ENCODE assay signal across 10 mouse cellular contexts in the genomic region with DNA sequence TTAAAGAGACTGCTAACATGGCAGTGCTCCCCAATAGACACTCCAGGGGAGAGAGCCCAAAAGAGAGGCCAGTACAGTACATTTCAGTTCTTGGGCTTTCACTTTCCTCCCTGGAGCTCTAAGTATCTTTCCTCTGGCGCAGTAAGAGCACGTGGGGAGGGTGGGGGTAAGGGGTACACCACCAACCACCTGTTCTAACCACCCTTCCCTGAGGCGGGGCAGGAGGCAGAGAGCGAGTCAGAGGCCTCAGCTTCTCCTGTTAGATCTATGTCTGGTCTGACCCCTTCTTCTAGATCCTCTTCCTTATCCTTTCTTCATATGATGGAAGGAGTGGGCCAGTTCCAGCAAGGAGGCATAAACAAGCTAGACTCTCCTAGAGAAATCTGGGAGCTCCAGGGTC. TPM values are rescaled to one million over a fixed set of nuclear protein-coding genes. Genes with fewer than 3 reads are reported as not detected.
DNase-seq lines count a peak whose midpoint lies in the region; ATAC-seq and TF ChIP-seq lines count a peak whose summit lies in the region.
"Had no signal": no experiment of that assay in that cellular context is flagged by ENCODE, and none has a peak within 500 bp of the region (broad histone marks: within the 10 kb centered on the region; RNA-seq: fewer than 3 reads in every experiment).

No protein-coding gene starts in this region.

- H3K4me2 ChIP-seq in kidney, embryonic 14.5 days (replicated peaks; ENCODE audit: low read depth, low read length), result peak overlapping the region; percentile 15; the same call in 1 of the 2 replicates
- peak overlapping the region; percentile 9; the same call in 1 of the 2 replicates for H3K4me2 ChIP-seq in hindbrain, embryonic 15.5 days
- peak overlapping the region; percentile 17 for H3K4me2 ChIP-seq in neural tube, embryonic 15.5 days
- no peak overlapping the region for H3K4me2 ChIP-seq in forebrain, postnatal 0 days (ENCODE audit: low read depth)

- H3K4me3 ChIP-seq in kidney, embryonic 14.5 days (ENCODE audit: low read length), result no peak overlapping the region
- no peak overlapping the region for H3K4me3 ChIP-seq in ES-E14 (ENCODE audit: insufficient read depth in 1 of 2, low read depth in 1 of 2, low read length in 2 of 2, poor library complexity in 1 of 2, severe bottlenecking in 1 of 2)
- H3K4me3 ChIP-seq in hindbrain, embryonic 15.5 days, result no peak overlapping the region
- no peak overlapping the region for H3K4me3 ChIP-seq in neural tube, embryonic 15.5 days (replicated peaks)
- no peak overlapping the region for H3K4me3 ChIP-seq in forebrain, postnatal 0 days (ENCODE audit: low read depth, low read length)

- no peak for TF ChIP-seq CTCF in forebrain, postnatal 0 days (IDR thresholded peaks at IDR 0.05; ENCODE audit: low read depth)

- DNase-seq in kidney, postnatal 25 days, result no peak
- DNase-seq in ES-E14 (ENCODE audit: low read depth, low spot score), result no peak
- DNase-seq in urinary bladder, postnatal 14 days (ENCODE audit: low spot score), result no peak
- no peak for DNase-seq in forebrain, postnatal 0 days
- no peak for DNase-seq in frontal cortex, postnatal 14 days (ENCODE audit: low spot score in 2 of 2)
- DNase-seq: adrenal gland, adult 2 months; cerebellum, adult 8-10 months had no signal

- peaks cover 3% of the 10 kb centered on the region; the same call in 1 of the 2 replicates for H3K4me1 ChIP-seq in kidney, embryonic 14.5 days (ENCODE audit: control insufficient read depth, insufficient read depth, low read length)
- peaks cover 7 to 38% of the 10 kb centered on the region in 2 experiments for H3K4me1 ChIP-seq in ES-E14 (ENCODE audit: control insufficient read depth in 2 of 2, insufficient read depth in 2 of 2, low read length in 2 of 2, poor library complexity in 1 of 2)
- peaks cover 18% of the 10 kb centered on the region for H3K4me1 ChIP-seq in hindbrain, embryonic 15.5 days (replicated peaks)
- H3K4me1 ChIP-seq in neural tube, embryonic 15.5 days, result peaks cover 19% of the 10 kb centered on the region
- H3K4me1 ChIP-seq in forebrain, postnatal 0 days (ENCODE audit: insufficient read depth), result no peaks in the 10 kb centered on the region

- WGBS in kidney, embryonic 14.5 days, result 54% methylated on average over 4 of the region's 4 CpGs
- 50% methylated on average over 4 of the region's 4 CpGs for WGBS in hindbrain, embryonic 15.5 days
- 60% methylated on average over 4 of the region's 4 CpGs for WGBS in neural tube, embryonic 15.5 days
- 47% methylated on average over 4 of the region's 4 CpGs for WGBS in forebrain, postnatal 0 days

- no peaks in the 10 kb centered on the region for H3K36me3 ChIP-seq in kidney, embryonic 14.5 days (ENCODE audit: control insufficient read depth, insufficient read depth, low read length)
- peaks cover 8% of the 10 kb centered on the region; the same call in 1 of the 2 replicates for H3K36me3 ChIP-seq in ES-E14 (ENCODE audit: control insufficient read depth, insufficient read depth, low read length, poor library complexity, severe bottlenecking)
- no peaks in the 10 kb centered on the region for H3K36me3 ChIP-seq in hindbrain, embryonic 15.5 days
- no peaks in the 10 kb centered on the region for H3K36me3 ChIP-seq in neural tube, embryonic 15.5 days
- H3K36me3 ChIP-seq in forebrain, postnatal 0 days (ENCODE audit: insufficient read depth), result no peaks in the 10 kb centered on the region

- in situ Hi-C loops in ES-E14 (cut with MboI; ENCODE audit: low sequenced_read_pairs in 2 of 2, unreplicated experiment in 2 of 2), result no loop called here

- no peak overlapping the region for H3K9ac ChIP-seq in kidney, embryonic 14.5 days (ENCODE audit: low read depth, low read length)
- H3K9ac ChIP-seq in ES-E14 (ENCODE audit: insufficient read depth, low read depth, low read length, poor library complexity, severe bottlenecking), result peak overlapping the region; percentile 14; the same call in 1 of the 2 replicates
- H3K9ac ChIP-seq in hindbrain, embryonic 15.5 days, result no peak overlapping the region
- no peak overlapping the region for H3K9ac ChIP-seq in neural tube, embryonic 15.5 days (replicated peaks)
- no peak overlapping the region for H3K9ac ChIP-seq in forebrain, postnatal 0 days

- no peaks in the 10 kb centered on the region for H3K9me3 ChIP-seq in kidney, embryonic 14.5 days (ENCODE audit: control insufficient read depth, low read length)
- no peaks in the 10 kb centered on the region for H3K9me3 ChIP-seq in ES-E14 (ENCODE audit: control insufficient read depth, insufficient read depth, low read depth, low read length)
- H3K9me3 ChIP-seq in hindbrain, embryonic 15.5 days, result no peaks in the 10 kb centered on the region
- no peaks in the 10 kb centered on the region for H3K9me3 ChIP-seq in neural tube, embryonic 15.5 days (replicated peaks)
- H3K9me3 ChIP-seq in forebrain, postnatal 0 days (ENCODE audit: low read length), result no peaks in the 10 kb centered on the region

- H3K27ac ChIP-seq in kidney, embryonic 14.5 days (ENCODE audit: low read depth, low read length), result peak overlapping the region; percentile 21; the same call in 1 of the 2 replicates
- peak overlapping the region; percentile 26; the same call in 1 of the 2 replicates for H3K27ac ChIP-seq in ES-E14 (ENCODE audit: insufficient read depth, low read depth, low read length, poor library complexity, severe bottlenecking)
- no peak overlapping the region for H3K27ac ChIP-seq in hindbrain, embryonic 15.5 days (replicated peaks)
- 0 out of 2 replicates have a peak overlapping the region, but pooled peaks have one; percentile 37 for H3K27ac ChIP-seq in neural tube, embryonic 15.5 days (replicated peaks)
- no peak overlapping the region for H3K27ac ChIP-seq in forebrain, postnatal 0 days (ENCODE audit: low read depth, low read length)

- peaks cover 25% of the 10 kb centered on the region for H3K27me3 ChIP-seq in kidney, embryonic 14.5 days (ENCODE audit: control insufficient read depth, insufficient read depth, low read length)
- peaks cover 42% of the 10 kb centered on the region for H3K27me3 ChIP-seq in hindbrain, embryonic 15.5 days
- H3K27me3 ChIP-seq in neural tube, embryonic 15.5 days (replicated peaks), result peaks cover 49% of the 10 kb centered on the region
- H3K27me3 ChIP-seq in forebrain, postnatal 0 days (ENCODE audit: insufficient read depth, low read length), result peaks cover 18% of the 10 kb centered on the region

- ATAC-seq in kidney, embryonic 14.5 days (ENCODE audit: low FRiP score, low TSS enrichment), result no peak
- no peak for ATAC-seq in hindbrain, embryonic 15.5 days (ENCODE audit: low FRiP score, low read depth)
- ATAC-seq in neural tube, embryonic 15.5 days (ENCODE audit: low FRiP score), result no peak
- no peak for ATAC-seq in forebrain, postnatal 0 days

TF ChIP-seq in ES-E14, 5 proteins besides CTCF, POLR2A, EP300 and RAD21:
- TF ChIP-seq ZC3H11A (IDR thresholded peaks at IDR 0.05; ENCODE audit: borderline replicate concordance, low read depth, low read length), result no peak
- no peak for TF ChIP-seq ZNF384 (IDR thresholded peaks at IDR 0.05; ENCODE audit: low read depth, low read length)
- no peak for TF ChIP-seq HCFC1 (IDR thresholded peaks at IDR 0.05; ENCODE audit: borderline replicate concordance, insufficient read depth, low read length)
- no peak for TF ChIP-seq CHD2 (IDR thresholded peaks at IDR 0.05; ENCODE audit: low read depth, low read length)
- TF ChIP-seq MAFK (IDR thresholded peaks at IDR 0.05; ENCODE audit: insufficient read depth, low read depth, low read length), result no peak
TF ChIP-seq in ES-E14: peak in this region for 0.

RNA-seq across cellular contexts. Expression of gene Erbb3, which starts 2.3 kb away (rescaled TPM):
- polyA plus RNA-seq in kidney, embryonic 14.5 days (2014; fragmentation: Nextera tagmentation; extraction: Ambion mirVana), result 5.1 and 11.8 TPM in 2 replicates
- total RNA-seq in ES-E14 (2012; rRNA removed), result 24.9 and 30.3 TPM in 2 replicates
- polyA plus RNA-seq in hindbrain, embryonic 15.5 days (2015; fragmentation: Nextera tagmentation; extraction: Ambion mirVana), result 1.2 and 2.1 TPM in 2 replicates
- 3.1 and 6.6 TPM in 2 replicates for polyA plus RNA-seq in neural tube, embryonic 15.5 days (2015; fragmentation: Nextera tagmentation; extraction: Ambion mirVana)
- total RNA-seq in forebrain, postnatal 0 days (2014; rRNA removed), result 1.3 and 1.4 TPM in 2 replicates
- polyA plus RNA-seq in forebrain, postnatal 0 days (2015; fragmentation: Nextera tagmentation; extraction: Ambion mirVana), result 0.41 and 0.68 TPM in 2 replicates

RNA-seq across cellular contexts. Expression of gene Pa2g4, which starts 21.3 kb away (rescaled TPM):
- polyA plus RNA-seq in kidney, embryonic 14.5 days (2014; fragmentation: Nextera tagmentation; extraction: Ambion mirVana), result 237 and 254 TPM in 2 replicates
- total RNA-seq in ES-E14 (2012; rRNA removed), result 127 and 170 TPM in 2 replicates
- 125 and 127 TPM in 2 replicates for polyA plus RNA-seq in hindbrain, embryonic 15.5 days (2015; fragmentation: Nextera tagmentation; extraction: Ambion mirVana)
- polyA plus RNA-seq in neural tube, embryonic 15.5 days (2015; fragmentation: Nextera tagmentation; extraction: Ambion mirVana), result 121 and 157 TPM in 2 replicates
- 119 and 122 TPM in 2 replicates for total RNA-seq in forebrain, postnatal 0 days (2014; rRNA removed)
- polyA plus RNA-seq in forebrain, postnatal 0 days (2015; fragmentation: Nextera tagmentation; extraction: Ambion mirVana), result 128 and 135 TPM in 2 replicates

RNA-seq across cellular contexts. Expression of gene Rpl41, which starts 38.0 kb away (rescaled TPM):
- 4,683 and 5,796 TPM in 2 replicates for polyA plus RNA-seq in kidney, embryonic 14.5 days (2014; fragmentation: Nextera tagmentation; extraction: Ambion mirVana)
- total RNA-seq in ES-E14 (2012; rRNA removed), result 5,552 and 6,346 TPM in 2 replicates
- 2,263 and 2,497 TPM in 2 replicates for polyA plus RNA-seq in hindbrain, embryonic 15.5 days (2015; fragmentation: Nextera tagmentation; extraction: Ambion mirVana)
- polyA plus RNA-seq in neural tube, embryonic 15.5 days (2015; fragmentation: Nextera tagmentation; extraction: Ambion mirVana), result 2,372 and 2,481 TPM in 2 replicates
- total RNA-seq in forebrain, postnatal 0 days (2014; rRNA removed), result 877 and 1,605 TPM in 2 replicates
- 2,439 and 3,234 TPM in 2 replicates for polyA plus RNA-seq in forebrain, postnatal 0 days (2015; fragmentation: Nextera tagmentation; extraction: Ambion mirVana)

RNA-seq across cellular contexts. Expression of gene Rps26, which starts 39.4 kb away (rescaled TPM):
- 1,019 and 1,352 TPM in 2 replicates for polyA plus RNA-seq in kidney, embryonic 14.5 days (2014; fragmentation: Nextera tagmentation; extraction: Ambion mirVana)
- 1,660 and 1,982 TPM in 2 replicates for total RNA-seq in ES-E14 (2012; rRNA removed)
- 359 and 409 TPM in 2 replicates for polyA plus RNA-seq in hindbrain, embryonic 15.5 days (2015; fragmentation: Nextera tagmentation; extraction: Ambion mirVana)
- polyA plus RNA-seq in neural tube, embryonic 15.5 days (2015; fragmentation: Nextera tagmentation; extraction: Ambion mirVana), result 381 and 453 TPM in 2 replicates
- total RNA-seq in forebrain, postnatal 0 days (2014; rRNA removed), result 859 and 1,363 TPM in 2 replicates
- polyA plus RNA-seq in forebrain, postnatal 0 days (2015; fragmentation: Nextera tagmentation; extraction: Ambion mirVana), result 436 and 640 TPM in 2 replicates

RNA-seq across cellular contexts. Expression of gene Zc3h10, which starts 39.5 kb away (rescaled TPM):
- 11.3 and 13.5 TPM in 2 replicates for polyA plus RNA-seq in kidney, embryonic 14.5 days (2014; fragmentation: Nextera tagmentation; extraction: Ambion mirVana)
- 18.8 and 19.5 TPM in 2 replicates for total RNA-seq in ES-E14 (2012; rRNA removed)
- polyA plus RNA-seq in hindbrain, embryonic 15.5 days (2015; fragmentation: Nextera tagmentation; extraction: Ambion mirVana), result 18.2 and 20.0 TPM in 2 replicates
- 16.0 and 16.2 TPM in 2 replicates for polyA plus RNA-seq in neural tube, embryonic 15.5 days (2015; fragmentation: Nextera tagmentation; extraction: Ambion mirVana)
- total RNA-seq in forebrain, postnatal 0 days (2014; rRNA removed), result 15.0 and 20.6 TPM in 2 replicates
- polyA plus RNA-seq in forebrain, postnatal 0 days (2015; fragmentation: Nextera tagmentation; extraction: Ambion mirVana), result 12.7 and 12.8 TPM in 2 replicates

Comparison
In these comparisons a context has a peak if more than half of its experiments do, and no peak if none do; other contexts are left out.
1. H3K27ac ChIP-seq: peak in kidney, embryonic 14.5 days (single experiment), ES-E14 (single experiment) and neural tube, embryonic 15.5 days (single experiment); none in hindbrain, embryonic 15.5 days (single experiment) and forebrain, postnatal 0 days (single experiment).